Comparison of ENCODE assay signal across 8 mouse cellular contexts in genomic region chr4:150239503-150239902, GRCm38 (mm10). TPM values are rescaled to one million over a fixed set of nuclear protein-coding genes. Genes with fewer than 3 reads are reported as not detected.
DNase-seq lines count a peak whose midpoint lies in the region; ATAC-seq and TF ChIP-seq lines count a peak whose summit lies in the region.

No protein-coding gene starts in this region.

- H3K27ac ChIP-seq in forebrain, embryonic 14.5 days (ENCODE audit: low read depth, low read length) = no peak overlapping the region
- H3K27ac ChIP-seq in liver, embryonic 14.5 days = no peak overlapping the region
- peak overlapping the region; percentile 30; the same call in 1 of the 2 replicates for H3K27ac ChIP-seq in thymus, adult 2 months (ENCODE audit: control insufficient read depth, insufficient read depth, low read length)

- H3K27me3 ChIP-seq in forebrain, embryonic 14.5 days (replicated peaks; ENCODE audit: control insufficient read depth, insufficient read depth, low read length) = no peaks in the 10 kb centered on the region
- no peaks in the 10 kb centered on the region for H3K27me3 ChIP-seq in liver, embryonic 14.5 days (ENCODE audit: control insufficient read depth, insufficient read depth, low read length)
- no peaks in the 10 kb centered on the region for H3K27me3 ChIP-seq in thymus, adult 2 months (ENCODE audit: control insufficient read depth, insufficient read depth, low read length)

- ATAC-seq in forebrain, embryonic 14.5 days = no peak
- ATAC-seq in liver, embryonic 14.5 days (ENCODE audit: insufficient read depth) = no peak

- no peak for TF ChIP-seq POLR2A in thymus, adult 2 months (IDR thresholded peaks at IDR 0.05; ENCODE audit: control insufficient read depth, extremely low read depth, insufficient read depth, low read length, poor library complexity)

- peak overlapping the region; percentile 88; the same call in 1 of the 2 replicates for H3K9ac ChIP-seq in forebrain, embryonic 14.5 days (ENCODE audit: low read length)
- no peak overlapping the region for H3K9ac ChIP-seq in liver, embryonic 14.5 days (replicated peaks)

- 40% methylated on average over 6 of the region's 6 CpGs for WGBS in forebrain, embryonic 14.5 days
- 33% methylated on average over 6 of the region's 6 CpGs for WGBS in liver, embryonic 14.5 days (ENCODE audit: insufficient replicate concordance)
- 15% methylated on average over 6 of the region's 6 CpGs for WGBS in thymus, adult 2 months

- TF ChIP-seq EP300 in liver, embryonic 14.5 days (IDR thresholded peaks at IDR 0.05; ENCODE audit: low read depth) = no peak

- H3K4me3 ChIP-seq in forebrain, embryonic 14.5 days (ENCODE audit: low read depth, low read length) = peak overlapping the region; percentile 85
- peak overlapping the region in 1 of 2 experiments; percentile 86; a peak in 1 of 4 replicates for H3K4me3 ChIP-seq in liver, embryonic 14.5 days (ENCODE audit: insufficient read depth in 1 of 2, low read depth in 2 of 2, low read length in 2 of 2)
- H3K4me3 ChIP-seq in thymus, adult 2 months (ENCODE audit: control insufficient read depth, insufficient read depth, low read length) = 0 out of 2 replicates have a peak overlapping the region, but pooled peaks have one; percentile 3

- no peaks in the 10 kb centered on the region for H3K9me3 ChIP-seq in forebrain, embryonic 14.5 days (replicated peaks; ENCODE audit: control insufficient read depth, low read length)
- no peaks in the 10 kb centered on the region for H3K9me3 ChIP-seq in liver, embryonic 14.5 days (ENCODE audit: control insufficient read depth, low read length)

- H3K4me1 ChIP-seq in forebrain, embryonic 14.5 days (ENCODE audit: control insufficient read depth, insufficient read depth, low read length) = peaks cover 19% of the 10 kb centered on the region
- H3K4me1 ChIP-seq in liver, embryonic 14.5 days (replicated peaks; ENCODE audit: control insufficient read depth in 2 of 2, insufficient read depth in 2 of 2, low read length in 1 of 2) = peaks cover 30 to 38% of the 10 kb centered on the region in 2 experiments
- peaks cover 39% of the 10 kb centered on the region for H3K4me1 ChIP-seq in thymus, adult 2 months (replicated peaks; ENCODE audit: control insufficient read depth, insufficient read depth, low read length)

- peak overlapping the region; percentile 91 for H3K4me2 ChIP-seq in forebrain, embryonic 14.5 days (ENCODE audit: low read length)
- peak overlapping the region; percentile 97 for H3K4me2 ChIP-seq in liver, embryonic 14.5 days (ENCODE audit: low read depth)

- peak; percentile 23 for DNase-seq in lung, postnatal 36 days
- no peak for DNase-seq in lung, postnatal 25 days (ENCODE audit: low spot score)
- DNase-seq in forebrain, embryonic 14.5 days (ENCODE audit: low spot score) = no peak
- no peak for DNase-seq in liver, embryonic 14.5 days (ENCODE audit: low read depth in 3 of 3, low spot score in 3 of 3)
- DNase-seq in thymus, adult 2 months = peak; percentile 49
- no peak for DNase-seq in urinary bladder, postnatal 36 days (ENCODE audit: low spot score in 2 of 2)
- DNase-seq in right cerebral cortex, postnatal 14 days = no peak
- no peak for DNase-seq in cerebellum, adult 11 months

- peaks cover 44% of the 10 kb centered on the region for H3K36me3 ChIP-seq in forebrain, embryonic 14.5 days (ENCODE audit: control insufficient read depth, insufficient read depth, low read length)
- peaks cover 38% of the 10 kb centered on the region for H3K36me3 ChIP-seq in liver, embryonic 14.5 days (replicated peaks; ENCODE audit: control insufficient read depth, insufficient read depth, low read depth)
- peaks cover 41% of the 10 kb centered on the region for H3K36me3 ChIP-seq in thymus, adult 2 months (ENCODE audit: control insufficient read depth, insufficient read depth, low read length)

- TF ChIP-seq CTCF in liver, embryonic 14.5 days (IDR thresholded peaks at IDR 0.05; ENCODE audit: low read depth) = no peak
- TF ChIP-seq CTCF in thymus, adult 2 months (IDR thresholded peaks at IDR 0.05; ENCODE audit: borderline replicate concordance, control insufficient read depth, extremely low read depth, insufficient read depth, low read length, poor library complexity) = no peak

RNA-seq across cellular contexts. Expression of gene Eno1, which starts 3.0 kb away (rescaled TPM):
- 958 and 988 TPM in 2 replicates for polyA plus RNA-seq in forebrain, embryonic 14.5 days (2014; fragmentation: Nextera tagmentation; extraction: Ambion mirVana)
- polyA plus RNA-seq in liver, embryonic 14.5 days (2012; rRNA removed) = 167 and 215 TPM in 2 replicates
- 451 and 488 TPM in 2 replicates for polyA plus RNA-seq in liver, embryonic 14.5 days (2014; fragmentation: Nextera tagmentation; extraction: Ambion mirVana)
- 296 and 344 TPM in 2 replicates for polyA plus RNA-seq in thymus, adult 2 months (2012; rRNA removed)

RNA-seq across cellular contexts. Expression of gene Car6, which starts 38.4 kb away (rescaled TPM):
- polyA plus RNA-seq in forebrain, embryonic 14.5 days (2014; fragmentation: Nextera tagmentation; extraction: Ambion mirVana) = not detected in 2 replicates
- polyA plus RNA-seq in liver, embryonic 14.5 days (2012; rRNA removed) = 0.02 and 0.17 TPM in 2 replicates
- 0.09 TPM in 1 of 2 replicates, not detected in the other for polyA plus RNA-seq in liver, embryonic 14.5 days (2014; fragmentation: Nextera tagmentation; extraction: Ambion mirVana)
- polyA plus RNA-seq in thymus, adult 2 months (2012; rRNA removed) = 0.31 and 0.40 TPM in 2 replicates

RNA-seq across cellular contexts. Expression of gene Rere, which starts 41.9 kb away (rescaled TPM):
- polyA plus RNA-seq in forebrain, embryonic 14.5 days (2014; fragmentation: Nextera tagmentation; extraction: Ambion mirVana) = 21.2 and 25.1 TPM in 2 replicates
- 4.8 and 5.6 TPM in 2 replicates for polyA plus RNA-seq in liver, embryonic 14.5 days (2012; rRNA removed)
- 5.1 and 8.8 TPM in 2 replicates for polyA plus RNA-seq in liver, embryonic 14.5 days (2014; fragmentation: Nextera tagmentation; extraction: Ambion mirVana)
- polyA plus RNA-seq in thymus, adult 2 months (2012; rRNA removed) = 52.5 and 62.1 TPM in 2 replicates

Comparison
In these comparisons a context has a peak if more than half of its experiments do, and no peak if none do; other contexts are left out.
1. DNase-seq: peak in lung, postnatal 36 days (single experiment) and thymus, adult 2 months (single experiment); none in lung, postnatal 25 days (single experiment), forebrain, embryonic 14.5 days (single experiment), liver, embryonic 14.5 days (0 of 3), urinary bladder, postnatal 36 days (0 of 2), right cerebral cortex, postnatal 14 days (single experiment) and cerebellum, adult 11 months (single experiment).